Mouse (Mus musculus) liver (tissue): ENCODE measurements around the gene Reps2.

Experiments used
- DNase-seq: peaks from one replicate; pipeline ENCODE4 v3.0.0-alpha.2; 2020; ENCODE audit warnings: mixed read lengths

Gene Reps2

GRCm38 (mm10) chrX:162643091-162643788, at the start of gene Reps2:
TSS of gene Reps2 (minus strand) at chrX:162643649.
- peak; percentile 90 for DNase-seq

- no peak for DNase-seq
Observed at GRCm38 (mm10) chrX:162691272-162691671, 47.8 kb upstream of the Reps2 start.

DNA sequence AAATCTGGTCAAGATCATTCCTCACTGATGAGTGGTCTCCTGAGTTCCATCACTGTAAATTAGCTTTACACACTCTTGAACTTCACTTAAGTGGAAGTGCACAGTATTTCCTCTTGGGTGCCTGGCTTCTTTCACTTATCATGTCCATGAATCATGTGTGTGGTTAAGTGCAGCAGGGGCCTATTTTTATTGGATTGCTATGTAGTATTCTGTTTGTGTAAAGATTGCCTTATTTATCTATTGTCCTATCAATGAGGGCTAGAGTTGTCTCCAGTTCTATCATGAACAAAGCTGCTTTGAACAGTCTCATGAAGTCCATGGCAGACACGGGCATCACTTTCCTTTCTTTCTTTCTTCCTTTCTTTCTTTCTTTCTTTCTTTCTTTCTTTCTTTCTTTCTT, 41.9 kb upstream of the Reps2 start:
- no peak for DNase-seq

GRCm38 (mm10) chrX:162679506-162679905, 36.1 kb upstream of the Reps2 start:
- peak; percentile 52 for DNase-seq

- DNase-seq: peak; percentile 60
Observed at GRCm38 (mm10) chrX:162678820-162679219, 35.4 kb upstream of the Reps2 start.

GRCm38 (mm10) chrX:162666166-162666565, 22.7 kb upstream of the Reps2 start:
- DNase-seq: no peak

DNA sequence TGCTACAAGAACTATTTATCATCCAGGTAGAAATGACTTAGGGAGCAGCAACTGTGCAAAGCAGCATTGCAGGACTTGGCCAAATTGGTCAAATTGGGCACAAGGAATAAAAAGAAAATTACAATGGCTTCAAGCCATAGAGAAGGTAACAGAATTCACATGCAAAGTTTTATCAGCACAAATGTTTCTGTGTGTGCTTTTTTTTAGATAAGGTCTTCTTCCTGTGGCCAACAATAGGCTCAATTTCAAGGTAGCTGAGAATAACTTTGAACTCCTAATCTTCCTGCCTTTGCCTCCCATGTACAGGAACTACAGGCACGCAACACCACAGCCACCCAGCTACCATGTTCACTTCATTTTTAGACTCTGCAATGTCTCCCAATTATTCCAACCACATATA, 16.7 kb upstream of the Reps2 start:
- no peak for DNase-seq

- peak; percentile 3 for DNase-seq
Observed at GRCm38 (mm10) chrX:162653518-162653917, 10.1 kb upstream of the Reps2 start.

GRCm38 (mm10) chrX:162652445-162652844, 9.0 kb upstream of the Reps2 start:
- DNase-seq: no peak

DNA sequence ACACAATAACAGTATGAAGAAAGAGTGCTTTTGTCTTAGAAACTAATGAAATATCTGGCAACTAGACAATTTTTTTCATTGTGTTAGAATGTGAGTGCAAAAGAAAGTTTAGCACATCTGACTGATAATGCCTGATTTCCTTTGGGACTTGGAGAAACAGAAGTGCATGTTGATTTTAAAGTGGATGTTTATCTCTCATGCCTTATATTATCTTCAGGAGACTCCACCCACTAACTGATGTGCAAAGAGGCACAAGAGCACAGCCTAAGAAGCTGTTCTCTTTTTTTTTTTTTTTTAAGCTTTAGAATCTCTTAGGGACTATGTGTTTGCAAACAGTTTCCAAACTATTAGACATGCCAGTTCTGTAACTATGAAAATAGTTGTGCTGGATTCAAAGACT, 7.7 kb upstream of the Reps2 start:
- DNase-seq: no peak

- DNase-seq: no peak
Observed at GRCm38 (mm10) chrX:162643789-162644092, 292 bp upstream of the Reps2 start.

DNA sequence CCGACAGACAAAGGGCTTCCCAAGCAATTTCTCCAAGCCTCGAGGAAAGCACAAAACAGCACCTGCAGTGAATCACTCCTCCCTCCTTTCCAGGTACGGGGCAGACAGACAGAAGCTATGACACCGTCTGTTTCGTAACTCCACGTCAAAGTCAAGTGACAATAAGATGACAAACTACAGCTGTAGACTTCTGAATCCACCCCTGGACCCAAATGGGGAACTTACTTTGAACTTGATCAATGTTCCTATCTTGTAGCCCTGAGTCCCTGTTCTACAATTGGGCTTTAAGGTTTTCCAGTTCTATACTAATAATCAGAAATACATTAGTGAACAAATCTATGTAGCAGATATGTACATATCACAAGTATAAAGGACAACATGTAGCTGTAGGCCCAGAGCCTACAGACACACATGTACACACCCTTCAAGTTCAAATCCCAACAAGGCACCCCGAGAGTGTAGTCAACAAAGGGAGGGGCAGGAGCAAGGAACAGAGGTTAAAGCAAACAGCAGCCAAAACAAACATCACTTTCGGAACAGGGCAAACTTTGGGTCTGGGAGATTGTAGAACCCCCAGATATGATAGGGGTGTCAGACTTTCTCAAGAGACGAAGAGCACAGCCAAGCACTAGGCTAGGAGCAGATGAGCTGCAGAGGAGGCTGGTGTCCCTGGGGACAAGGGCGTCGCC, 903 bp downstream of the Reps2 start:
- DNase-seq: peak; percentile 16

DNA sequence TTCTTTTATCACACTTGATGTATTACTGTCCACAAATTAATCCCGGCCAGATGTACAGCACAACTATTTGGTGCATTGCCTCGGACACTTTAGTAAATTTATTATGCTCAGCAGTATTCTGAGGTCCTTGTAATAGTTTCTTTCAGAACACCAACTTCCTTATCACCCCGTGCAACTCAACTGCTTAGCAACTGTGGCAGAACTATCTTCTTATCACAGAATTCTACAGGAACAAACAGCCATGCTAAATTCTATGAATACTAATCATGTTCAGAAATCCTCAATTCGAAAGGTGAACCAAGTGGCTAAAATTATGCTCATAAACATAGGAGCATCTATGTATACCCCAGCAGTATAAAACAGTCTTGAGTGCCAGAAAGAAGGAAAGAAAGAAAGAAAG, 1.7 kb downstream of the Reps2 start:
- DNase-seq: no peak

GRCm38 (mm10) chrX:162635159-162635558, 8.3 kb downstream of the Reps2 start:
- no peak for DNase-seq

- no peak for DNase-seq
Observed at GRCm38 (mm10) chrX:162622091-162622437, 21.4 kb downstream of the Reps2 start.

DNA sequence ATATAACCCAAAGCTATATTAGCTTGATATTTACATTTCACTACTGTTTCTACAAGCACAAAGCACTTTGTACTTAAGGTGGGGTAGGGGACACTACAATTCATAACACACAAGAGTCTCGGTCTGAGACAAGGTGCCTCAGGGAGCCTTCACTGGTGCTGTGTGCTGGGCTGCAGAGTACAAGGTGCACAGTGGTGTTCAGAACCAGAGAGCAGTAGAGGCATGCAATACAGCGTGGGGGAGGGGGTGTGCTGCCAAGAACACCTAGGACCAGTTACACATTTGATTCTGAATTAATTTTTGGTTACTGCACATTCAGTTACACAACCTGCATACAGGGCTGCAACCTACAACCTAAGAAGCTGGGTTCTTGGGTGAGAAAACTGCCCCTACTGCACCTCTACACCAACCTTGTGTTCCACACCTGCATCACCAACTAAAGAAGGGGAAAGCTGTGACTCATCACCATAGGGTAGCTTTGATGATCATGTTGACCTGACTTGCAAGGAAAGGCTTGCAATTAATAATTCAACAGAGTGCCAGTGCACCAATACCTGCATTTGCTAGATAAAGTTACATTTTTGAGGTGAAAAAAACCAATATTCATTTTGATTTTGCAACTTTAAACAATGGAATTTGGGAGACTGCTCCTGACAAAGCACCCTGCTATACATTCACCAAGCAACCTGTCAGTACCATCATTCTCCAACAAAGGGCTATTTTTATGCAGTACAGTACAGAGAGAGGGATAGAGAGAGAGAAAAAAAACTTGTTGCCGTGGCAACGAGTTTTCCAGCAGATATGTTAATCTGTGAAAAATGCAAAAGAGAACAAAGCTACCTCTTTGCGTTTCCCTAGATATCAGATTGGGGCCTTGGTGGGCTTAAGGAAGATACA, 22.0 kb downstream of the Reps2 start:
- no peak for DNase-seq

- DNase-seq: no peak
Observed at GRCm38 (mm10) chrX:162619705-162620104, 23.7 kb downstream of the Reps2 start.

GRCm38 (mm10) chrX:162618547-162618946, 24.9 kb downstream of the Reps2 start:
- no peak for DNase-seq

DNA sequence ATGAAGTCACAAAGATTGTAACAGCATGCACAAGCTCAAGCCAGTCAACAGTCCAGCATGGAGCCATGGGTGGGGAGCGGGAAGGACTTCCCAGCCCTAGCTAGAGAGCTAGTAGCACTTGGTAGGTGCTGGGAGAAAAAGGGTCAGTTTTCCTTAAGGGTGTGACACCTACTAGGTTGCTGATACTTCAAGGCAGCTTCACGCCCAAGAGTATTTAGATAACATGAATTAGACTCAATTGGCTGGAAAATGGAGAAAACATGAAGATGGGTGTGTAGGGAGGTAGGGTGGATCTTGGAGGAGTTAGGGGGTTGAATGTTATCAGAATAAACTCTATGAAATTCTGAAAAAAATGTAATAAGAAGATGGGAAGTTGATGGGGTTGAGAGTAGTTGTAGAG, 37.3 kb downstream of the Reps2 start:
- no peak for DNase-seq

GRCm38 (mm10) chrX:162599666-162600065, 43.8 kb downstream of the Reps2 start:
- no peak for DNase-seq

DNA sequence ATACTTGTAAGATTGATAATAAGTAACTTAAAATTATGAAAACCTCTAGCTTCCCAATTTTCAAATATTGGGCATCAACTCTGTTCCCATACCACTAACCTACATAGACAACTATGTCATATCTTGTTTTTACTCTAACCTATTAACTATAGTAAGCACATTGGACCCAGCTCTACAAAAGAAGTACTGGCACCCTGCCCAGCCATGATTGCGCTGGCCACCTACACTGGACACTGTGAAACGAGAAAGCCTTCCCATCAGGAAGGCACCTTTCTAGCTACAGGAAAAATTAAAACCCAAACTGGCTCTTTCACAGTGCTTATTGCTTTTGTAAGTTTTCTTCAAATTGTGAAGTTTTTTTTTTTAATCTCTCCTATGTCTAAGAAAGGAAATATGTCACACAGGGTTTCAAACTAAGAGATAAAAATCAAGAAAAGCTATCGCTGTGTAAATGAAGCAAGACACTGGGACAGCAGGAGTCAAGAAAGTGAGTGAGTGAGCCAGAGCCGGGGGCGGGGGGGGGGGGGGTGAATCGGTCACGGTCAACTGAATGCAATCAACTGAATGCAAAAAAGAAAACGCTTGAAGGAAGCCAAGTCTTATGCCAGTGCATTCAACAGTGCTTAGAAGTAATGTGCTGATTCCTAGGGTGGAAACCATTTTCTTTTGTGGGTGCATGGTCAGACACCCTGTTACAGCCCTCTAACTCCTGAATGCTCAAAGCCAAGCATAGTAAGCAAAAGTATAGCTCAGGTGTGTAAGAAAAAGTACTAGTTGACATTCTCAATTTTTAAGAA, 52.2 kb downstream of the Reps2 start:
- no peak for DNase-seq

DNA sequence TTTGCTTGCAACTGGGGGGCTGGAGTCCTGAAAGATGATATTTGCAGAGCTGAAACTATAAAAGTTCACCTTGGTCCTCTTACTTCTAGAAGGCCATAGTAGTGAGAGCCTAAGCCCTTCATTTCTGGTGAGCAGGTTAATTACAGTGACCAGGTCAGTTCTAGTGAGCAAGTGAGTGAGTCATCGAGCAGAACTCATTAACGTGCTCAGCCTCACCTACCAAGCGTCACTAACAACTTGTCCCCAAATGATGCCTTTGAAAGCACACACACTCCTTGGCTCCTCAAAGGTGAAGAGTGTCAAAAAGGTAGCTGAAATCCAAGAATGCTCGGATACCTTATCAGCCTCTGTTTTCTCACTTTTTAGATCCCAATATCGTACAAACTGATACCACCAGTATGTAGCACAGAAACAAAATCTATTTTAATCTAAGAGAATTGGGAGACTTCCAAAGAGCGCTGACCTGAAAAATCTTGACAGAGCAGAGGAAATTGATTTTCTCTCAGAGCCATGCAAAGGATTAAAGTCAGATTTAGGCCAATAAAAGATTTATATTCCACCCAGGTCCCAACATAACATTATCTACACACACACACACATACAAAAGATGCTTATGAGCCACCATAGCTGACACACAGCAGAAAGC, 53.2 kb downstream of the Reps2 start:
- DNase-seq: no peak
